Mouse (Mus musculus) urinary bladder, postnatal 0 days (tissue): Measurements from ENCODE around the gene Nefh. TPM values are rescaled to one million over a fixed set of nuclear protein-coding genes. Genes with fewer than 3 reads are reported as not detected.

Experiments
- microRNA-seq: library from miRNA; unstranded; fragments of <30 nt; microRNA quantifications from one replicate; pipeline ENCODE4, GENCODE M21; 2016
- polyA plus RNA-seq: library from polyadenylated mRNA; unstranded; fragments of >200 nt; fragmentation: Nextera tagmentation; extraction: Ambion mirVana; gene quantifications from 2 replicates; pipeline ENCODE4 v1.2.1, GENCODE M21; 2015

Gene Nefh
- polyA plus RNA-seq = 0.05 and 0.14 TPM in 2 replicates

GRCm38 (mm10) chr11:4947813-4948174 lies at the start of gene Nefh:
Gene Nefh (minus strand): TSS chr11:4948064.

GRCm38 (mm10) chr11:4986695-4987486 lies 39.0 kb upstream of the Nefh start, which contains the start of gene Ap1b1:
Gene Ap1b1 (plus strand): TSS chr11:4986824.

GRCm38 (mm10) chr11:4894848-4895816 lies 52.7 kb downstream of the Nefh start, which contains the start of gene Thoc5:
Gene Thoc5 (plus strand): TSS chr11:4895320.

Small RNA genes within 50 kb of the gene (microRNA-seq; reads per million reads assigned to microRNA genes)
- not detected for gene Mir6918

Other genes with a start within 250 kb of the Nefh start
- gene Uqcr10, start 243.7 kb downstream of the Nefh start, polyA plus RNA-seq = 1,055 and 1,143 TPM in 2 replicates
- 48.3 and 49.0 TPM in 2 replicates for gene Zmat5, start 243.4 kb downstream of the Nefh start, polyA plus RNA-seq
- 0.08 and 0.15 TPM in 2 replicates for gene Cabp7, start 201.3 kb downstream of the Nefh start, polyA plus RNA-seq
- gene Nf2, start 98.5 kb downstream of the Nefh start, polyA plus RNA-seq = 21.5 and 23.6 TPM in 2 replicates
- 13.3 and 14.5 TPM in 2 replicates for gene Nipsnap1, start 74.1 kb downstream of the Nefh start, polyA plus RNA-seq
- gene Thoc5, start 52.7 kb downstream of the Nefh start, polyA plus RNA-seq = 17.3 and 18.8 TPM in 2 replicates
- 35.8 and 37.2 TPM in 2 replicates for gene Ap1b1, start 38.8 kb upstream of the Nefh start, polyA plus RNA-seq
- gene Rasl10a, start 110.1 kb upstream of the Nefh start, polyA plus RNA-seq = 1.1 and 1.9 TPM in 2 replicates
- 30.0 and 31.8 TPM in 2 replicates for gene Gas2l1, start 117.3 kb upstream of the Nefh start, polyA plus RNA-seq
- gene Rhbdd3, start 150.9 kb upstream of the Nefh start, polyA plus RNA-seq = 17.4 and 21.5 TPM in 2 replicates
- gene Ewsr1, start 151.2 kb upstream of the Nefh start, polyA plus RNA-seq = 280 and 285 TPM in 2 replicates
- gene Emid1, start 204.2 kb upstream of the Nefh start, polyA plus RNA-seq = 35.0 and 40.1 TPM in 2 replicates